Mouse (Mus musculus) T-helper 2 cell (primary cell): ENCODE measurements at regions not wholly inside any gene's neighbourhood (a gene's known extent, or its start where the extent isn't known, plus 50 kb on each side); places are given as distances from the start of the nearest gene placed in this dataset.
"Not testable (repeated sequence)": the region's sequence is repeated elsewhere in the genome, so short reads cannot be mapped to it uniquely, and the experiment has no call there.

Source experiments
- in situ Hi-C: fragments of 300-600 bp; cut with MboI, MseI; formaldehyde crosslinking; loops from one replicate; pipeline ENCODE4 v1.15.1; 2025; ENCODE audit warnings: high pct_unique_total_duplicates

GRCm38 (mm10) chr12:64137997-64138396 lies 336.5 kb downstream of the Fscb start:
- in situ Hi-C loops, result no loop called here

DNA sequence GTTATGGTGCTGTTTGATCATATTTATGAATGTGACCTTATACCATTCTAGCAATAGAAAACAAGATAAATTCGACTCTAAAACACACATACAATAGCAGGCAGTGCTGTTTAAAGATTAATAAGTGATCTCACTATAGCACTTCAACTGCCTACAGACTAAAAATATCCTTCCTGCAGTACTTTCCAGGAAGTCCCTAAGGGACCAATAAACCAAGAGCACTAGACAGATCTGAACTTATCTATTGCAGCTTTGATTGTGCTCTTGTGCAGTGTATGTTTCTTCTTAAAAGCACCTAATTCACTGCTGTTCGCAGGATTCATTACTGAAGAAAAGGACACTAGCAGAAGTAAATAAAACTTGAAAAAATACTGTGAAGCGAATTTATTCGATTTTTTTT lies 358.1 kb downstream of the Fscb start:
- in situ Hi-C loops, result loop anchor here (10.0 kb wide), 1 partner anchor 638 kb away; no protein-coding TSS in a partner anchor

DNA sequence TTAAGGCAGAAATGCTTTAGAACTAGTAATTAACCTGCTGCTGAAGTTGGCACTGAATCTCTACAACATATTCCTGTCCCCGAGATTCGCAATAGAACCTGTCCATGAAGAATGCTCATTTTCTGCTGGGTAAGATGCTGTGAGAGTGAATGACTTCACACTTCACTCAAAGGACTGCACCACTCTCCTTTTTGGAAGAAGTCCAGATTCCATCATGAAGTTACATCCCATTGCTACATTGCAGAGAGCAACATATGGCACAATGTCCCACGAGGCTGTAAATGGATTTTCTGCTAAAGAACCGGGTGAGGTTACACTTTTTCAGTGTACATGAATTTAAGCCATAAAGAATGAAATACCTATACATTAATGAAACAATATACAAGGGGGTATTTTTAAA lies 360.0 kb downstream of the Fscb start:
- in situ Hi-C loops, result loop anchor here (10.0 kb wide), 1 partner anchor 640 kb away; no protein-coding TSS in a partner anchor

GRCm38 (mm10) chr12:64104214-64104613 lies 370.3 kb downstream of the Fscb start:
- in situ Hi-C loops, result loop anchor here (10.0 kb wide), 1 partner anchor 699 kb away; no protein-coding TSS in a partner anchor

GRCm38 (mm10) chr12:64076789-64077188 lies 397.7 kb downstream of the Fscb start:
- in situ Hi-C loops, result no loop called here

DNA sequence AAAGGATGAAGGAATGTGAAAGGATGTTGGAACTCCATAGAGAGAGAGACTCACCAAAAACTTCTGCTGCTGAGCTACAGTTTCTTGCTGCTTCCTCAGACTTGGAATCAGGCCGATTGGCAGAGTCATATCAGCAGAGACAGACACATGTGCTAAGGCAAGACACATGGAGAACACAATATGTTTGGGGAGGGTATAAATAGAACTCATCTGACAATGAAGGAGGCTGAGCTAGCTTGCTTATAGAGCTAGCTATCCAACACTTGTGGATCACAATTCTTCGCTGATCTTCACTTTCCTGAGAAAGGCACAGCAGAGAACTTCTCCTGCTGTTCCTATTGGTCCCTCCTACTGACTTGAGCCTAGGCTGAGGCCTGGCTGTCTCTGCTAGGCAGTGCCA lies 429.0 kb downstream of the Fscb start:
- in situ Hi-C loops, result no loop called here

DNA sequence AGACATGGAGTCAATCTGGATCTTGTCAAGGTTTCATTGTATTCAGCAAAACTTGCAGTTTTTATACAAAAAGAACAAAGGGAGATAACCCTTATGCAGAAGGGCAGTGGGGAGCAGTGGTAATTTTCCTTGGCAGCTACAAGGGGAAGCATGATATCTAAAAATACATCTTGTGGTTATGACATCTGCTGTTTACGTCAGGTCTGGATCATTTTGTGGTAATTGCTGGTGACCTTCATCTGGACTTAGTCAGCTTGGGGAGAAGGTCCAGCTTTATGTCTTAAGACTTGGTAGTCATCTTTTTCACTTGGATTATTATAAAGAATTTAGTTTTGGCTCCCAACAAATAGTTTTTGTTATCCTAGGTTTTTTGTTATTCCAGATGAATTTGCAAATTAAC lies 465.9 kb downstream of the Fscb start:
- in situ Hi-C loops, result not testable (repeated sequence)
